Mouse (Mus musculus) granulocyte monocyte progenitor cell, adult 5-6 weeks (primary cell): Measurements from ENCODE around the gene Ehhadh. TPM values are rescaled to one million over a fixed set of nuclear protein-coding genes. Genes with fewer than 3 reads are reported as not detected.

Experiments used
- ATAC-seq: replicated peaks from 2 replicates; pipeline ENCODE4 v1.8.0; 2016; ENCODE audit warnings: mild to moderate bottlenecking, moderate TSS enrichment, inconsistent platforms; ENCODE audit not compliant: poor library complexity, severe bottlenecking
- total RNA-seq, 2 experiments: library from RNA; stranded (forward) in 1 of 2; stranded (reverse) in 1 of 2; fragments of 200-712, 200-1000 nt in 1 of 2; fragments of >200 nt in 1 of 2; fragmentation: Nextera tagmentation in 1 of 2; gene quantifications; 2 replicates each; pipeline ENCODE4 v1.2.3; 2014 to 2017

Gene Ehhadh
- total RNA-seq, 2 experiments from 2014 or later, result 1.8 to 2.8 TPM

GRCm38 (mm10) chr16:21795071-21795470 lies 7.5 kb upstream of the Ehhadh start:
- ATAC-seq, result no peak

DNA sequence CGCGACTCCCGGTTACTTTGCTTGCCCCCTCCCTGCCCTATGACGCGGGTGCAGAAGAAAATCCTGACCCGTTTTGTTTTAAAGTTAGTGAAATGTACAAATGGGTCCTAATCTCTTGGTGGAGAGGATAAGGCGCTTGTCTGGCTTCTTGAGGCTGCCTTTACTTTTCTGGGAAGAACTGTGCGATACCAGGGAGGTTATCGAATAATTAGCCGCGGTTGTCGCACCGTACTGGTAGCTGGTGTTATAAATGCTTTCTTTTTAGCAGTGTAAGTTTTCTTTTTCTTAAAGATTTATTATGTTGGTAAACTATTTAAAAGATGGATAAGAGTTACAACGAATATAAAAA lies 7.1 kb upstream of the Ehhadh start:
- ATAC-seq, result no peak

GRCm38 (mm10) chr16:21793875-21794696 lies 6.5 kb upstream of the Ehhadh start, which contains the start of gene Map3k13:
Gene Map3k13 (plus strand): TSS chr16:21794346.
- ATAC-seq, result peak; percentile 97

DNA sequence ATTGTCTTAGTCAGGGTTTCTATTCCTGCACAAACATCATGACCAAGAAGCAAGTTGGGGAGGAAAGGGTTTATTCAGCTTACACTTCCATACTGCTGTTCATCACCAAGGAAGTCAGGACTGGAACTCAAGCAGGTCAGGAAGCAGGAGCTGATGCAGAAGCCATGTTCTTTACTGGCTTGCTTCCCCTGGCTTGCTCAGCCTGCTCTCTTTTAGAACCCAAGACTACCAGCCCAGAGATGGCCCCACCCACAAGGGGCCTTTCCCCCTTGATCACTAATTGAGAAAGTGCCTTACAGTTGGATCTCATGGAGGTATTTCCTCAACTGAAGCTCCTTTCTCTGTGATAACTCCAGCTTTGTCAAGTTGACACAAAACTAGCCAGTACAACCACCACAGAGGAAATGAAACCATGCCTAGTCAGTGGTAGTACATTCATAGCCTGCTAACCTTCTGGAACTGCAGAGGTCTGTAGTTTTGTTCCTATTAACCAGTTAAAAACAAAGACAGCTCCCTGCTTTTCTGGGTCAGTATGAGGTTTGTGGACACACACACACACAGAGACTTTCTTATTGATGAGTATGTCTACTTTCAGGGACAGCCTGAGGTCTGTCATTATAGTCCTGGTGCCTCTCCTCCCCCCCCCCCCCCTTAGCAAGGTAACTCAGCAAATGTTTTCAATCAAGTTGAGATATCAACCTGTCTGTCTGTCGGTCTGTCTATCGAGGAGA lies 5.6 kb upstream of the Ehhadh start:
- ATAC-seq, result peak; percentile 47

DNA sequence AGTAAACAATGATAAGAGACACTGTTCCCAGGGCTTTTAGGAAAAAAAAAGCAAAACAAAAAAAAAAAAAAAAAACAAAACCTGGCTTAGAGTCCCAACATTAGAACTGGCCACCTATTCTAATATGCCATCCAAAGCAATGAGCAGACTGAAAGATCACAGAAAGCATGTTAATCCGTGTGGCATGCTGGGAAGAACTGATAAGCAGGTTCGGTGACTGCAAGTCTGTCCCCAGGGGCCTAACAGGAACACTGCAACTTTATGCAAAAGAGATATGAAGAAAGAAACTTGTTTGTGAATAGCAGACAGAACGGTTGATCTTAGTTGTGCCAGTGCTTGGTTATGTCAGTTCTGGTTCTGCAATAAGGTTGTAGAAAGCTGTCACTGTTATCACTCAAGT lies 4.2 kb upstream of the Ehhadh start:
- no peak for ATAC-seq

DNA sequence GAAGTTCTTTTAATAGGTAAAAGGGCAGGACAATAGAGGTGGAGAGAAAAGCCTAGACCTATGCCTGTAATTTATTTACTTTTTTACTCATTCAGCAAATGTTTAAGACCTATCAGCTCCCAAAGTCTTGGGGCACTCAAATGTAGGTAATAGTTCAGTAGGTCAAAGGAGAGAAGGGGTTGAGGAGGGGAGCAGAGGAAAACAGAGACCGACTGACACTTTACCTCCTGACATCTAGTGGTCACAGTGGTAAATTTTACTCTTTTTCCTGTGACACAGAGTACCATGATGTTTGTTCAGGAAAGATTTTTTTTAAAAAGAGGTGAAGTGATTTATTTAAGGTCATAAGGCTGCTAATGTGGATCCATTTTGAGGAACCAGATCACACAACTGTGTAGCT lies 2.9 kb upstream of the Ehhadh start:
- no peak for ATAC-seq

- no peak for ATAC-seq
Measured at GRCm38 (mm10) chr16:21789180-21789579, 1.6 kb upstream of the Ehhadh start.

DNA sequence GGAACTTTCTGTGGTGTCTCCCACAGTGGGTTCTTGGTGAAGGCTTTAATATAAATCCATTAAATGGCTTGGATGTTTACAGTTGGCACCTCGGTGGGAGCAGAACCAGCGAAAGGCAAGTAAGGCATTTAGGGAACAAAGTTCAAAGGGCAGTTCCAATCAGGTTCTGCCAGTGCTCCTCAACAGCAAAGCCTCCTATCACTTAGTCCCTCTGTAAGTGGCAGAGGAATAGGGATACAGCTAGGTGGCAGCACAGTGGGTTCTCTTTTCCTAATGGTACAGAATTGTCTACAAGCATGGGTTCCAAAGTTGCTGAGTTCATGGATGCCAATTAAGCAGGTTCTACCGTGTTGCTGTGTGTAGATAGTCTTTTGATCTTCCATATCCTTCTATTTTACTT lies 974 bp upstream of the Ehhadh start:
- ATAC-seq, result no peak

DNA sequence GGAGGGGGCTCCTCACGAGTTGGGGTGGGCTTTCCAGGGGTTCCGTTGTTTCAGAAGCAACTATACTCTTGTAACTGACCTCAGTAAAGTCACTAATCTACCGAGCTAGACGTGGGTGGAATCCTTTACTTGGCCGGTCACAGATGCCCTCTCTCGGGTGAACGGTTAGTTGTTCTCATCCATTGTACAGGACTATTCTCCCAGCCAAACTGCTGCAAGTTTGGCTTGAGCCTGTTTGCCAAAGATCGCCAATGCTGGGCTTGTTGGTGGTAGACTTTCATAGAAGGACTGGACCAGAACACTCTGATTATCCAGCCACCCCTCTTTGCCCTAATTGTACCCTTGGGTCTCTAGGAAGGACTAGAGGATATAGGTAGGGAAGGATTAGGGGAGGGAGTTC lies 1.3 kb downstream of the Ehhadh start:
- no peak for ATAC-seq

DNA sequence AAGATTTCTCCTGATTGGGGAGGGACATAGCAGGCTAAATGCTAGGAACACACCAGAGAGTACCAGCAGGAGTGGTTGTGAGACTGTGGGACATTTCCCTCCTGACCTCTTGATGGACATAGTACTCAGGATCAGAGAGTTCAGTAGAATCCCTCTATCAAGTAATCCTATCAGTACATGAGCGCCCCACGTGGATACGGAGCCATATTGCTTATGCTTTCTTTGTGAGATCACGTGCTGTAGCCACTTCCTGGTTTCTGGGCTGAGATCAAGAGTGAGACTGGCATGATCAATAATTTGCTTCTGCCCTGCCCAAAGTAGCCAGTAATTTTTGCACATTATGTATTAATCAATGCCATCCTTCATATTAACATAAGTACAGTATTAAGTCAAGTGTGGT lies 2.6 kb downstream of the Ehhadh start:
- no peak for ATAC-seq

- ATAC-seq, result no peak
Measured at GRCm38 (mm10) chr16:21782807-21783206, 4.8 kb downstream of the Ehhadh start.

- ATAC-seq, result no peak
Measured at GRCm38 (mm10) chr16:21781895-21782294, 5.7 kb downstream of the Ehhadh start.

GRCm38 (mm10) chr16:21781277-21781676 lies 6.3 kb downstream of the Ehhadh start:
- ATAC-seq, result no peak

GRCm38 (mm10) chr16:21779149-21779548 lies 8.5 kb downstream of the Ehhadh start:
- ATAC-seq, result no peak

DNA sequence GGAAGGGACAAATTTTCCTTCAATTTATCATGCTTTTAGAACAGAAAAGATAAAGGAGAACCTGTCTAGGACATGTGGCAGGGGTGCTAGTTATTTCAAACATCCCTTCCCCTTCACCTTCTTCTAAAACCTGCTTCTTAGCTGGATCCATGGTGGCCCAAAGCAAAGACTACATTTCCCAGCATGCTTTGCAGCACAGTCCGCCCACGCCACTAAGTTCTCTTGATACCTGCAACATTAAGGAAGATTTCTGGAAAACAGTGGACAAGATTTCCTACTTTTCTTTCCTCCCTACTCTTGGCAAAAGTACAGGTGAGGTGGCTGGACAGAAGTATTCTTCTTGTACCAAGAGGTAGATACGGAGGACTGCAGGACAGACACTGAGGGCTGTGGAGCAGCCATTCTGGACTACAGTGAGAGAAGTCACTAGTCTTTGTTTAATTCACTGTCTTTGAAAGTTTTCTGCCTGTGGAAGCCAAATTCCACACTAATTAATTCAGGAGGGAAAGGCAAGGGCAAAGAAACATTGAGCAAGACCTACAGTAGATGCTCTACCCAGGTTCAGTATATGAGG lies 9.2 kb downstream of the Ehhadh start:
- ATAC-seq, result 0 out of 2 replicates have a peak, but pooled peaks have one; percentile 37

DNA sequence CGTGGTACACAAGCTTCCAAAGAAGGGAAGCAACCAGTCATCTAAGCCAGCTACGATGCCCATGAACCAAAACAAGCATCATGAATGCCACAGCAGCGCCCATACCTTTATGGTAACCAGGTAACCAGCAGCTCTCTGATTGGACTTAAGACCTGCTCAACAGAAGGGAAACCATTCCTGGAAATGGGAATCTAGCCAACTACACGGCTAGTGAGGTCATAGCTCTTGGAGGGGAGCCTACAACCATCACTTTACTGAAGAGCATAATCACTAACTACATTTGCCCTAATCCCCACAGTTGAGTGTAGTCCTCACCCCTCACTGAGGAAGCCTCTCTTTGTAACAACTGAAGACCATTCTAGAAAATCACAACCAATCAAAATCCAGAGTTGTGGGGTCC lies 12.9 kb downstream of the Ehhadh start:
- ATAC-seq, result no peak

- ATAC-seq, result no peak
Measured at GRCm38 (mm10) chr16:21769667-21770066, 17.9 kb downstream of the Ehhadh start.

GRCm38 (mm10) chr16:21768255-21768654 lies 19.4 kb downstream of the Ehhadh start:
- ATAC-seq, result no peak

- ATAC-seq, result no peak
Measured at GRCm38 (mm10) chr16:21758447-21758846, 29.2 kb downstream of the Ehhadh start.

- no peak for ATAC-seq
Measured at GRCm38 (mm10) chr16:21743401-21743800, 44.2 kb downstream of the Ehhadh start.

DNA sequence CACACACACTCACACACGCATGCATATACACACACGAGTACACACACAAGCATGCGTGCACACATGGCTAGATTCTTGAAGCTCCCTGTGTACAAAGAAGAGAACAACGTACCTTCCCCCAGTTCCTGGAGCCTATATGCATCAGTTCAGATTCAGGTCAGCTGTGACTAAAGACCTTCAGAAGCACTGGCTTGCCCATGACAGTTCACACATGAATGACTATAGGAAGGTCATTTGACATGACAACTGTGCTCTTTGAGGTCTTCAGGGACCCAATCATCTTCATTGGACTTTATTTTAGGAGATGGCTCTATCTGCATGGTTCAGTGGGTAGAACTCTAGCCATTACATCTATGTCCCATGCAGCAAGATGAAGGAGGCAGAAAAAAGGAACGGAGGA lies 44.7 kb downstream of the Ehhadh start:
- no peak for ATAC-seq
